Mouse (Mus musculus) hindbrain, embryonic 11.5 days (tissue): Measurements from ENCODE around the gene Fgd2. TPM values are rescaled to one million over a fixed set of nuclear protein-coding genes. Genes with fewer than 3 reads are reported as not detected.

ENCODE experiments used
- ATAC-seq: fragments of 200-750 bp; cut with Nextera tagmentation; 2 replicates; pipeline ENCODE4 v1.8.0; 2017; ENCODE audit warnings: mild to moderate bottlenecking, moderate TSS enrichment, moderate library complexity; ENCODE audit not compliant: low FRiP score
- DNase-seq: peaks from one replicate; pipeline ENCODE4 v3.0.0-alpha.2; 2015; ENCODE audit warnings: low spot score
- H3K27ac ChIP-seq: fragments of 300-500 bp; sonication (generic); 2 replicates; pipeline ENCODE4 v1.5.1; 2014; ENCODE audit warnings: mild to moderate bottlenecking, low read depth, low read length
- H3K27me3 ChIP-seq: fragments of 300-500 bp; sonication (generic); 2 replicates; pipeline ENCODE4 v1.6.1; 2014; ENCODE audit warnings: mild to moderate bottlenecking, low read length, moderate library complexity, mixed read lengths; ENCODE audit not compliant: control insufficient read depth, insufficient read depth
- H3K36me3 ChIP-seq: fragments of 300-500 bp; sonication (generic); 2 replicates; pipeline ENCODE4 v1.6.1; 2014; ENCODE audit warnings: mild to moderate bottlenecking, low read length, moderate library complexity, mixed read lengths; ENCODE audit not compliant: control insufficient read depth, insufficient read depth
- H3K4me1 ChIP-seq: fragments of 300-500 bp; sonication (generic); replicated peaks from 2 replicates; pipeline ENCODE4 v1.6.1; 2014; ENCODE audit warnings: low read length, mixed read lengths; ENCODE audit not compliant: control insufficient read depth, insufficient read depth
- H3K4me2 ChIP-seq: fragments of 300-500 bp; sonication (generic); replicated peaks from 2 replicates; pipeline ENCODE4 v1.6.1; 2014; ENCODE audit warnings: mild to moderate bottlenecking, low read depth, low read length
- H3K4me3 ChIP-seq: fragments of 300-500 bp; sonication (generic); 2 replicates; pipeline ENCODE4 v1.5.1; 2014; ENCODE audit warnings: low read depth, low read length
- H3K9ac ChIP-seq: fragments of 300-500 bp; sonication (generic); 2 replicates; pipeline ENCODE4 v1.6.1; 2014; ENCODE audit warnings: low read depth, low read length
- H3K9me3 ChIP-seq: fragments of 300-500 bp; sonication (generic); 2 replicates; pipeline ENCODE4 v1.6.1; 2016; ENCODE audit warnings: low read length; ENCODE audit not compliant: control insufficient read depth
- WGBS: fragments of 180-500 bp; shearing (Covaris S2); extraction: QIAGEN DNeasy Blood & Tissue Kit; methylation state at CpG from one replicate; pipeline ENCODE4 v1.1.7; 2014; 5-methylcytosine and 5-hydroxymethylcytosine counted together
- polyA plus RNA-seq: library from polyadenylated mRNA; unstranded; fragments of >200 nt; fragmentation: Nextera tagmentation; extraction: Ambion mirVana; gene quantifications from 2 replicates; pipeline ENCODE4 v1.2.1, GENCODE M21; 2014

The Fgd2 gene
- polyA plus RNA-seq, 1 experiment from 2014 or later, result 4.2 TPM

DNA sequence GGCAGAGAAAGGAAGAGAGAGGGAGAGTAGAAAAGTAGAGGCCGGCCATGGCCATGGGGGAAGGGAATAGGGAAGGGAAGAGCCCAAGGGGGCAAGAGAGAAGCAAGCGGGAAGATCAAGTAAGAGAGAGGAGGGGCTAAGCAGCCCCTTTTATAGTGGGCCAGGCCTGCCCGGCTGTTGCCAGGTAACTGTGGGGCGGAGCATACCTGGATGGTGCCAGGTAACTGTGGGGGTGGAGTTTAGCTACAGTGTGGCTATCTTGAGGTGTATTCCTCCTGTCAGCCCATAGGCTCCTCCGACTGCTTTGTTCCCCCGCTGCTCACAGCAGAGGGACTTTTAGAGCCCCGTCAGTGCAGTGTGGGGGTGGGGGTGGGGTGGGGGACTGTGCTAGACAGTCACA lies 8.0 kb downstream of the Fgd2 start:
- DNase-seq, result no peak

DNA sequence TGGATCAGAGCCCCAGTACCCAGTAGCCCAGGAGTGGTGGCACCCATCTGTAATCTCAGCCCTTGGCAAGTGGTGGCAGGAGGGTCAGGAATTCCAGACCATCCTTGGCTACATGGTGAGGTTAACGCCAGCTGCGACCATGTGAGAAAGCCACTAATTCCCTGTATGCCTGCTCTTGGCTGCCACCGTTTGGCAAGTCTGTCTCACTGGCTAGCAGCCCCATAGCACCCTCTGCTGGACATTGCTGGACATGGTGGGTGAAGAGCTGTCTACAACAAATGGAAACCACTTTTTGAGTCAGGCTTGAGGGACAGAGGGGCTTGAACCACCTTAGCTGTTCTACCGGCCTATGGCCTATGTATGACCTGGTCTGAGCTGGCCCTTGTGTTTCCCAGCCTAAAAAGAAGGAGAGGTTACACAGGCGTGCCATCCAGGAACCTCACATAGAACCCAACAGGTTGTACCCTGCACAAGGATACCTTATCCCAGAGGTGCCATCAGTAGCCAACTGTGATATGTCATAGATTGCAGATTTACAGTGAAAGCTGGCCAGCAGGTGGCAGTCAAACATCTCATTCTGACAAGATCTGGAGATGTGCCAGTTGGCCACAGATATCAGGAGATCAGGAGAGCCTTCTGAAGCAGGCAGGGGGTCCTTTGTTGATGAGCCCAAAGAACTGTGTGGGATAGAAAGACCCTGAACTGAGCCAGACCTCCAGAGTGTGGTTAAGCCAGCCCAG lies 10.4 kb downstream of the Fgd2 start:
- ATAC-seq (peak; percentile 49), DNase-seq (peak; percentile 96)
- Histone ChIP-seq H3K9ac (no peak overlapping the region), H3K9me3 (no peaks in the 10 kb centered on the region), H3K4me3 (no peak overlapping the region), H3K4me2 (no peak overlapping the region), H3K36me3 (no peaks in the 10 kb centered on the region), H3K27me3 (no peaks in the 10 kb centered on the region), H3K4me1 (no peaks in the 10 kb centered on the region), H3K27ac (no peak overlapping the region)
- 9% methylated on average over 5 of the region's 5 CpGs for WGBS

More for the DNA sequence above, 8.0 kb downstream of the Fgd2 start:
- no peak for ATAC-seq
- no peak overlapping the region for H3K9ac ChIP-seq
- H3K4me3 ChIP-seq, result no peak overlapping the region
- no peaks in the 10 kb centered on the region for H3K4me1 ChIP-seq
- 17% methylated on average over 7 of the region's 7 CpGs for WGBS
- no peaks in the 10 kb centered on the region for H3K27me3 ChIP-seq
- H3K9me3 ChIP-seq, result no peaks in the 10 kb centered on the region
- no peak overlapping the region for H3K4me2 ChIP-seq
- H3K27ac ChIP-seq, result no peak overlapping the region
- H3K36me3 ChIP-seq, result no peaks in the 10 kb centered on the region

DNA sequence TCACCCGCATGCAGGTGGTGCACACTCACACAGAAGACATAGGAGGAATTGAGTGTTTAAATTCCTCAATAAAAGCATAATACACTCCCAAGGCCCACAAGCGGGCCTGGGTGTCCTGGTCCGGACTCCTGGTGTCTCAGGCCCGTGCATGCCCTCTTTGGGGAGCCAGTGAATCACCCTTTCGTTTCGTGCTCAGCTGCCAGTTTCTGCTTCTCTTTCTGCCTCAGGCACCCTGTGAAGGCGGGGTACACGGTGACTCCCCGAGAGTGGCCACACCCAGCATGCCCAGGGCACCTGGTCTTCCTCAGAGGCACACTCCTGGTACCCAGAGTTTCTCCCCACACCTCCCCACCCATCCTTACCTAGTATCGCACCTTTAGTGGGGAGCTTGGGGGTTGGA lies 15.2 kb downstream of the Fgd2 start:
- Histone ChIP-seq H3K4me1 (no peaks in the 10 kb centered on the region), H3K27ac (no peak overlapping the region), H3K4me2 (no peak overlapping the region), H3K27me3 (no peaks in the 10 kb centered on the region), H3K4me3 (no peak overlapping the region), H3K9me3 (no peaks in the 10 kb centered on the region), H3K9ac (no peak overlapping the region), H3K36me3 (no peaks in the 10 kb centered on the region)
- 91% methylated on average over 10 of the region's 10 CpGs for WGBS
- DNase-seq, result no peak
- no peak for ATAC-seq

- WGBS, result 69% methylated on average over 8 of the region's 8 CpGs
Measured at GRCm38 (mm10) chr17:29378056-29378455, 17.3 kb downstream of the Fgd2 start.

GRCm38 (mm10) chr17:29380241-29380640 lies 19.5 kb downstream of the Fgd2 start:
- DNase-seq (no peak), ATAC-seq (no peak)
- Histone ChIP-seq H3K4me1 (no peaks in the 10 kb centered on the region), H3K27ac (no peak overlapping the region), H3K27me3 (no peaks in the 10 kb centered on the region), H3K9ac (no peak overlapping the region), H3K9me3 (no peaks in the 10 kb centered on the region), H3K4me2 (no peak overlapping the region), H3K4me3 (no peak overlapping the region), H3K36me3 (no peaks in the 10 kb centered on the region)
- WGBS, result 77% methylated on average over 4 of the region's 4 CpGs

More at GRCm38 (mm10) chr17:29378056-29378455, 17.3 kb downstream of the Fgd2 start:
- H3K4me2 ChIP-seq, result no peak overlapping the region
- H3K27ac ChIP-seq, result no peak overlapping the region
- no peaks in the 10 kb centered on the region for H3K9me3 ChIP-seq
- no peak overlapping the region for H3K9ac ChIP-seq
- no peak for ATAC-seq
- H3K36me3 ChIP-seq, result no peaks in the 10 kb centered on the region
- no peaks in the 10 kb centered on the region for H3K4me1 ChIP-seq
- H3K4me3 ChIP-seq, result no peak overlapping the region
- H3K27me3 ChIP-seq, result no peaks in the 10 kb centered on the region
- DNase-seq, result no peak

- ATAC-seq (0 out of 2 replicates have a peak, but pooled peaks have one; percentile 38), DNase-seq (peak; percentile 87)
- Histone ChIP-seq H3K9ac (no peak overlapping the region), H3K4me2 (no peak overlapping the region), H3K4me3 (no peak overlapping the region), H3K36me3 (no peaks in the 10 kb centered on the region), H3K27me3 (no peaks in the 10 kb centered on the region), H3K9me3 (no peaks in the 10 kb centered on the region), H3K27ac (no peak overlapping the region), H3K4me1 (no peaks in the 10 kb centered on the region)
- 34% methylated on average over 7 of the region's 7 CpGs for WGBS
Measured at GRCm38 (mm10) chr17:29381472-29381871, 20.8 kb downstream of the Fgd2 start.

DNA sequence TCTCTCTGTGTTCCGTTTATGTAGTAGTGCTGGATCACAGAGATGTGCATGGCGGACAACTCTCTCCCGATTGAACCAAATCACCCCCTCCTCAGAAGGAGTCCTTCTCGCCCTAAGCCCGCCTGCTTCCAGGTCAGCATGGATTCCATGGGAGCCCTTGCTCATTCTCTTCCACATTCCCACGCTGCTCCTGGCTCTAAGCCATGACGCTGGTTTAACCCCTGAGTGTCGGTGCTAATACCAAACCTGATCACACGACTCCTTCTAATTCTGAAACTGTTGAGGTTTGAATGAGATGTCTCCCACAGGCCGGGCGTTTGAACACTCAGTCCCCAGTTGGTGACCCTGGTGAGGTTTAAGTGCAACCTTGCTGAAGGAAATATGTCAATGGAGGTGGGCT lies 21.7 kb downstream of the Fgd2 start:
- no peak overlapping the region for H3K4me3 ChIP-seq
- H3K27me3 ChIP-seq, result no peaks in the 10 kb centered on the region
- no peak for DNase-seq
- no peak overlapping the region for H3K27ac ChIP-seq
- no peak overlapping the region for H3K9ac ChIP-seq
- H3K36me3 ChIP-seq, result no peaks in the 10 kb centered on the region
- H3K9me3 ChIP-seq, result no peaks in the 10 kb centered on the region
- H3K4me2 ChIP-seq, result no peak overlapping the region
- ATAC-seq, result no peak
- no peaks in the 10 kb centered on the region for H3K4me1 ChIP-seq
- WGBS, result 78% methylated on average over 11 of the region's 11 CpGs

DNA sequence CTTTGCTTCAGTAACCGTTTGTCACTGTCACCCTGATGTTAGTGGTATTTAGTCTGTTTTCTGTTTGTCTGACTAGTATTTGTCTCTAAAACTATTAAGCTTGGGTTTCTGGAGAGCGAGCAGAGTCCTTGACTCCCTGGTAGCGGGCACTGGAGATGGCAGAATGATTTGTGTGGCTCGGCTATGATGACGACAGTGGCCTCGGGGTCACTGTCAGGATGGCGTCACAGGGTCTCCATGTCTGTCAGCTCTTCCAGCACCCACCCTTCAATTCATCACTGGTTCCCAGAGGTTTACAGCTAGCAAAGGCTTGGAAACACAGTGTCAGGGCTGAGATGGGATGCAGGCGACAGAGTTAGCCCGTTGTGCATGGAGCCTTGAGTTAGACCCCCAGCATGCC lies 23.2 kb downstream of the Fgd2 start:
- ATAC-seq, result no peak
- Histone ChIP-seq H3K27ac (no peak overlapping the region), H3K36me3 (no peaks in the 10 kb centered on the region), H3K4me1 (no peaks in the 10 kb centered on the region), H3K9me3 (no peaks in the 10 kb centered on the region), H3K4me2 (no peak overlapping the region), H3K27me3 (no peaks in the 10 kb centered on the region), H3K4me3 (no peak overlapping the region), H3K9ac (no peak overlapping the region)
- WGBS, result 79% methylated on average over 9 of the region's 9 CpGs
- no peak for DNase-seq

DNA sequence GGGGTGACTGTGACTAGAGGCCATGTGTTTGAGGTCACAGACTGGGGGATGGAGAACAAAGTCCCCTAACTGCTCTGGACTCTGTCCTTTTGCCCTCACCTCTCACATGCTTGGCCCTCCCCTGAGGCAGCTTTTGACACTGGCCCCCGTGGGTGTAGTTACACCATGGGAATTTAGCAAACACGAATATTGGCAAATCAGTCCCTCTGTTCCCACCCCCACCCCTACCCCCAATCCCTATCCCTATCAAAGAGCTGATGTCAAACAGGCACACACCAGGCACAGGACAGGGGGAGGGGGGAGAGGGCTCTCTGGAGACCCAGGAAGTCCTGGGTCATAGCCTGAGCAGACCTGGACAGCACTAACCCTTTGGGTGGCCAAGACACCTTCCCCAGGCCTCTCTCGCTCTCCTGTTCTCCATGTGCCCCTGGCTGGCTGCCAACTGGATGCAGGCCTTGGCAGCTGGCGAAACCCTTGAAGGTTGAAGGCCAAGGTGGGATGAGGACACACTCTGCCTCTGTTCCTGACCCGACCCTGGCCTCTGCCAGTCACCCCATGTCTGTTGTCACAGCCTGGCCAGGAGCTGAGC lies 24.2 kb downstream of the Fgd2 start:
- WGBS, result 61% methylated on average over 5 of the region's 5 CpGs
- H3K4me3 ChIP-seq, result no peak overlapping the region
- no peak overlapping the region for H3K4me2 ChIP-seq
- no peak overlapping the region for H3K9ac ChIP-seq
- DNase-seq (no peak), ATAC-seq (no peak)
- no peaks in the 10 kb centered on the region for H3K9me3 ChIP-seq
- H3K36me3 ChIP-seq, result no peaks in the 10 kb centered on the region
- H3K4me1 ChIP-seq, result no peaks in the 10 kb centered on the region
- no peaks in the 10 kb centered on the region for H3K27me3 ChIP-seq
- H3K27ac ChIP-seq, result no peak overlapping the region
